Mouse (Mus musculus): ENCODE data around the gene Sbds.
"Not testable (repeated sequence)": the region's sequence is repeated elsewhere in the genome, so short reads cannot be mapped to it uniquely, and the experiment has no call there.

Sbds gene

GRCm38 (mm10) chr5:130256678-130257271 lies 1.4 kb upstream of the Sbds start:
- in situ Hi-C loops (cut with MboI, MseI), result no loop called here

- in situ Hi-C loops (cut with MboI, MseI), result not testable (repeated sequence)
Observed at GRCm38 (mm10) chr5:130255799-130256525, 632 bp upstream of the Sbds start.

- in situ Hi-C loops (cut with MboI, MseI), result no loop called here
Observed at GRCm38 (mm10) chr5:130254164-130255016, 940 bp downstream of the Sbds start.

GRCm38 (mm10) chr5:130247823-130248222 lies 7.5 kb downstream of the Sbds start:
- in situ Hi-C loops (cut with MboI, MseI), result loop anchor here (10.0 kb wide), 1 partner anchor 463 kb away; the partner anchor contains the start of gene Psph

GRCm38 (mm10) chr5:130241426-130241825 lies 13.9 kb downstream of the Sbds start:
- in situ Hi-C loops (cut with MboI, MseI), result loop anchor here (10.0 kb wide), 1 partner anchor 457 kb away; the partner anchor contains the start of gene Psph

GRCm38 (mm10) chr5:130239856-130240255 lies 15.5 kb downstream of the Sbds start:
- in situ Hi-C loops (cut with MboI, MseI), result loop anchor here (10.0 kb wide), 1 partner anchor 455 kb away; the partner anchor contains the start of gene Psph

GRCm38 (mm10) chr5:130239236-130239635 lies 16.1 kb downstream of the Sbds start:
- in situ Hi-C loops (cut with MboI, MseI), result no loop called here

- in situ Hi-C loops (cut with MboI, MseI), result no loop called here
Observed at GRCm38 (mm10) chr5:130236302-130236701, 19.0 kb downstream of the Sbds start.

- in situ Hi-C loops (cut with MboI, MseI), result no loop called here
Observed at GRCm38 (mm10) chr5:130228120-130228519, 27.2 kb downstream of the Sbds start.

- in situ Hi-C loops (cut with MboI, MseI), result no loop called here
Observed at GRCm38 (mm10) chr5:130226790-130227189, 28.5 kb downstream of the Sbds start.

- in situ Hi-C loops (cut with MboI, MseI), result no loop called here
Observed at GRCm38 (mm10) chr5:130222146-130223004, 33.0 kb downstream of the Sbds start.

GRCm38 (mm10) chr5:130221760-130222145 lies 33.6 kb downstream of the Sbds start:
- in situ Hi-C loops (cut with MboI, MseI), result no loop called here

- in situ Hi-C loops (cut with MboI, MseI), result no loop called here
Observed at GRCm38 (mm10) chr5:130221316-130221715, 34.0 kb downstream of the Sbds start.

GRCm38 (mm10) chr5:130218336-130218735 lies 37.0 kb downstream of the Sbds start:
- in situ Hi-C loops (cut with MboI, MseI), result no loop called here

- in situ Hi-C loops (cut with MboI, MseI), result no loop called here
Observed at GRCm38 (mm10) chr5:130217406-130217805, 37.9 kb downstream of the Sbds start.

GRCm38 (mm10) chr5:130216781-130217180 lies 38.5 kb downstream of the Sbds start, which contains the start of gene Tmem248:
Gene Tmem248, plus strand, starts transcription at chr5:130217081.
- in situ Hi-C loops (cut with MboI, MseI), result no loop called here

- in situ Hi-C loops (cut with MboI, MseI), result no loop called here
Observed at GRCm38 (mm10) chr5:130212956-130213355, 42.4 kb downstream of the Sbds start.

GRCm38 (mm10) chr5:130207299-130207698 lies 48.0 kb downstream of the Sbds start:
- in situ Hi-C loops (cut with MboI, MseI), result no loop called here

- in situ Hi-C loops (cut with MboI, MseI), result no loop called here
Observed at GRCm38 (mm10) chr5:130205441-130206023, 49.8 kb downstream of the Sbds start.

- in situ Hi-C loops (cut with MboI, MseI), result no loop called here
Observed at GRCm38 (mm10) chr5:130204560-130204959, 50.8 kb downstream of the Sbds start.

- in situ Hi-C loops (cut with MboI, MseI), result no loop called here
Observed at GRCm38 (mm10) chr5:130203948-130204347, 51.4 kb downstream of the Sbds start.

Data from T-helper 1 cell (primary cell).